Mouse (Mus musculus) embryonic fibroblast, embryonic 13.5 days (primary cell): Measurements from ENCODE around the gene Gpa33.

Source experiments
- CTCF ChIP-seq: IDR thresholded peaks from 2 replicates; pipeline ENCODE4 v1.5.1; 2011; ENCODE audit warnings: mild to moderate bottlenecking, control low read depth, low read length, moderate library complexity, borderline replicate concordance; ENCODE audit not compliant: insufficient read depth
- POLR2A ChIP-seq: IDR thresholded peaks from 2 replicates; pipeline ENCODE4 v1.6.1; 2011; ENCODE audit warnings: low read depth, mild to moderate bottlenecking, control low read depth, low read length, moderate library complexity

- TF ChIP-seq POLR2A (no peak), CTCF (no peak)
Measured at GRCm38 (mm10) chr1:166132367-166132766, 2.3 kb downstream of the Gpa33 start.
